Mouse (Mus musculus) embryonic facial prominence, embryonic 12.5 days (tissue): ENCODE measurements around the gene Smurf1. TPM values are rescaled to one million over a fixed set of nuclear protein-coding genes. Genes with fewer than 3 reads are reported as not detected.

ENCODE experiments used
- ATAC-seq: fragments of 200-750 bp; cut with Nextera tagmentation; 2 replicates; pipeline ENCODE4 v1.8.0; 2017; ENCODE audit not compliant: insufficient number of reproducible peaks, insufficient read depth, low FRiP score, low TSS enrichment
- H3K27ac ChIP-seq: fragments of 300-500 bp; sonication (generic); 2 replicates; pipeline ENCODE4 v1.5.1; 2016; ENCODE audit warnings: mild to moderate bottlenecking
- H3K27me3 ChIP-seq: fragments of 300-500 bp; sonication (generic); 2 replicates; pipeline ENCODE4 v1.6.1; 2016; ENCODE audit warnings: mild to moderate bottlenecking, moderate library complexity
- H3K36me3 ChIP-seq: fragments of 300-500 bp; sonication (generic); 2 replicates; pipeline ENCODE4 v1.6.1; 2016; ENCODE audit warnings: mild to moderate bottlenecking
- H3K4me1 ChIP-seq: fragments of 300-500 bp; sonication (generic); 2 replicates; pipeline ENCODE4 v1.6.1; 2016
- H3K4me2 ChIP-seq: fragments of 300-500 bp; sonication (generic); replicated peaks from 2 replicates; pipeline ENCODE4 v1.6.1; 2016; ENCODE audit warnings: mild to moderate bottlenecking, moderate library complexity
- H3K4me3 ChIP-seq: fragments of 300-500 bp; sonication (generic); 2 replicates; pipeline ENCODE4 v1.5.1; 2016; ENCODE audit warnings: mild to moderate bottlenecking
- H3K9ac ChIP-seq: fragments of 300-500 bp; sonication (generic); 2 replicates; pipeline ENCODE4 v1.6.1; 2016; ENCODE audit warnings: mild to moderate bottlenecking, moderate library complexity
- H3K9me3 ChIP-seq: fragments of 300-500 bp; sonication (generic); 2 replicates; pipeline ENCODE4 v1.6.1; 2016; ENCODE audit warnings: mild to moderate bottlenecking, moderate library complexity
- WGBS: fragments of 180-500 bp; shearing (Covaris S2); methylation state at CpG from one replicate; pipeline ENCODE4 v1.1.7; 2016; 5-methylcytosine and 5-hydroxymethylcytosine counted together
- polyA plus RNA-seq: library from polyadenylated mRNA; unstranded; fragments of >200 nt; fragmentation: Nextera tagmentation; extraction: Ambion mirVana; gene quantifications from 2 replicates; pipeline ENCODE4 v1.2.1, GENCODE M21; 2016

Gene Smurf1
- polyA plus RNA-seq, 1 experiment from 2014 or later: 24.9 TPM

- H3K36me3 ChIP-seq: no peaks in the 10 kb centered on the region
- H3K9me3 ChIP-seq: no peaks in the 10 kb centered on the region
- no peak overlapping the region for H3K4me2 ChIP-seq
- H3K4me1 ChIP-seq: peaks cover 21% of the 10 kb centered on the region
- no peak overlapping the region for H3K4me3 ChIP-seq
- H3K27ac ChIP-seq: no peak overlapping the region
- no peaks in the 10 kb centered on the region for H3K27me3 ChIP-seq
- H3K9ac ChIP-seq: no peak overlapping the region
- 85% methylated on average over 5 of the region's 5 CpGs for WGBS
- no peak for ATAC-seq
These were observed 52.3 kb downstream of the Smurf1 start for GRCm38 (mm10) chr5:144913361-144913760.

GRCm38 (mm10) chr5:144912519-144913310 lies 52.9 kb downstream of the Smurf1 start:
- ATAC-seq: no peak
- Histone ChIP-seq H3K9me3 (no peaks in the 10 kb centered on the region), H3K4me3 (no peak overlapping the region), H3K36me3 (no peaks in the 10 kb centered on the region), H3K4me1 (peaks cover 21% of the 10 kb centered on the region), H3K4me2 (no peak overlapping the region), H3K27me3 (no peaks in the 10 kb centered on the region), H3K9ac (no peak overlapping the region), H3K27ac (no peak overlapping the region)
- WGBS: 65% methylated on average over 7 of the region's 7 CpGs

GRCm38 (mm10) chr5:144909521-144909920 lies 56.1 kb downstream of the Smurf1 start:
- Histone ChIP-seq H3K27ac (no peak overlapping the region), H3K36me3 (no peaks in the 10 kb centered on the region), H3K4me1 (peaks cover 18% of the 10 kb centered on the region), H3K9me3 (no peaks in the 10 kb centered on the region), H3K9ac (no peak overlapping the region), H3K4me2 (no peak overlapping the region), H3K4me3 (no peak overlapping the region), H3K27me3 (no peaks in the 10 kb centered on the region)
- WGBS: 77% methylated on average over 4 of the region's 4 CpGs
- no peak for ATAC-seq

DNA sequence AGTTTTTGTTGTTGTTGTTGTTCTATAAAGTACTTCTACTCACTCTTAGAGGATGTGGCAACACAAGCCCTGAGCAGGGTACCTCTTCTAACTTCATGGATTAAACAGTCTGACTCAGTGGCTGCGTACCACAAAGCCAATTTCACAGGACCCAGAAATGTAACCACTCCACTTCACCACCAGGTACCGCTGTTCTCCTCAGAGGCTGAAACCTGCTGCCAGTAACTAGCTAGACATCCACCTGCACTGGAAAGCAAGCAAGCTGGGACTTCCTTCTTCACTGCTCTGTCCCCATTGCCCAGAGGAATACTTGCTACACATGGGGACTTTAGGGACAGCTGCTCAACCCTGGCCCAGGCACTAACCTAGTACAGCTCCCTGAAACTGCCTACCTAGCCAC lies 58.1 kb downstream of the Smurf1 start:
- no peak overlapping the region for H3K4me3 ChIP-seq
- WGBS: 61% methylated on average over 2 of the region's 2 CpGs
- H3K9me3 ChIP-seq: no peaks in the 10 kb centered on the region
- ATAC-seq: no peak
- no peaks in the 10 kb centered on the region for H3K27me3 ChIP-seq
- H3K27ac ChIP-seq: no peak overlapping the region
- H3K36me3 ChIP-seq: no peaks in the 10 kb centered on the region
- H3K4me2 ChIP-seq: no peak overlapping the region
- H3K4me1 ChIP-seq: peaks cover 16% of the 10 kb centered on the region
- H3K9ac ChIP-seq: no peak overlapping the region

DNA sequence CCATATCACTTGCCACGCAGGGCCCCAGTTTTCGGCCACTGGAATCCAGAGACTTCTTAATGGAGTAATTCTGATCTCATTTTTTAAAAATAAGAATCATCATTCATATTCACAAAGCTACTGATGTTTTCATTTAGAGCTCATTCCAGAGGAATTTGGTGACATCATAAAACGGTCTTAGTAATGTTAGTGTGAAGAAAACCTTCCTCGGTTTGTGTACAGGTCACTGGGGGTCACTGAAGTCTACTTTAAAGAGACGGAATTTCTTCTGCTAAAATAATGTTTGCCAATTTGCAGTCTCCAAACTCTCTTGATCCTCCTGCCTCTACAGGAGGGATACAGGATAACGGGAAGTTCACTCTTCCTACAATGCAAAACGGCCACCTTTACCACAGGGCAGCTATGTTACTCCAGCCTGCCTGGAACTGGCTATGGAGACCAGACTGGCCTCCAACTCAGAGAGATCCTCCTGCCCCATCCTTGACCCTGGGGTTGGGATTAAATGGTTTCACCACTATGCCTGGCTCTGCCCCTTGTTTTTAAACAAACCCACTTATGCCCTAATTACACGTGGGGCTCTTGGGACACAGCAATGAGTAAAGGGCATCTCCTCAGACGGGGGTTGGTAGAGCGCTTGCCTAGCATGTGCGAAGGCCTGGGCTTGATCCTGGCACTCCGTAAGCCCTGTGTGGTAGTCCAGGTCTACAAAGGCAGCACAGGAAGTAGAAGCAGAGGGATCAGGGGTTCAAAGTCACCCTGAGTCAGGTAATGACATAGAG lies 61.1 kb downstream of the Smurf1 start:
- H3K36me3 ChIP-seq: peaks cover 16% of the 10 kb centered on the region
- ATAC-seq: no peak
- WGBS: 61% methylated on average over 12 of the region's 12 CpGs

DNA sequence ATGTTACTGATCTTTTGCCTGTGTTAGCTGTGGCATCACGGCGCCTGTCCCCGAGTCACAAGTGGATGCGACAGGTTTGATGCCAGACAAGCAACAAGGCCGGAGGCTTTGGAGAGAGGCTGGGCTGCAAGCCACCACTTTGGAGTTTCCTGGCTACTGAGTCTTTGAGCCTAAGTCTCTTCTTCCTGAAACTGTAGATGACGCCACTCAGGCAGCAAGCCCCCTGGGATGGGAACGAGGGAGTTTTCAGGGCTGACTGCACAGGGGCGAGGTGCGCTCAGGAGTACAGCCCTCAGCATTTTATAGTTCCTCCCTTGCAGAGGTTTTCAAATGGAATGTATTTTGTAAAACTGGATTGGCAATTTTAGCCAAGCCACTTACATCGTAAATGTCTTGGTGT lies 63.9 kb downstream of the Smurf1 start:
- ATAC-seq: no peak
- Histone ChIP-seq H3K4me3 (no peak overlapping the region), H3K9ac (no peak overlapping the region), H3K4me2 (no peak overlapping the region), H3K27ac (0 out of 2 replicates have a peak overlapping the region, but pooled peaks have one; percentile 31), H3K9me3 (no peaks in the 10 kb centered on the region), H3K36me3 (peaks cover 20% of the 10 kb centered on the region), H3K4me1 (peaks cover 24% of the 10 kb centered on the region), H3K27me3 (no peaks in the 10 kb centered on the region)
- 61% methylated on average over 10 of the region's 10 CpGs for WGBS

More for the DNA sequence above, 61.1 kb downstream of the Smurf1 start:
- H3K27me3 ChIP-seq: no peaks in the 10 kb centered on the region
- peaks cover 24% of the 10 kb centered on the region for H3K4me1 ChIP-seq
- no peak overlapping the region for H3K9ac ChIP-seq
- H3K9me3 ChIP-seq: no peaks in the 10 kb centered on the region
- H3K4me2 ChIP-seq: no peak overlapping the region
- no peak overlapping the region for H3K4me3 ChIP-seq
- H3K27ac ChIP-seq: peak overlapping the region; percentile 33; the same call in 1 of the 2 replicates

- H3K27me3 ChIP-seq: no peaks in the 10 kb centered on the region
- peaks cover 24% of the 10 kb centered on the region for H3K4me1 ChIP-seq
- peaks cover 27% of the 10 kb centered on the region for H3K36me3 ChIP-seq
- H3K27ac ChIP-seq: no peak overlapping the region
- H3K9me3 ChIP-seq: no peaks in the 10 kb centered on the region
- ATAC-seq: no peak
- WGBS: 90% methylated on average over 7 of the region's 7 CpGs
- no peak overlapping the region for H3K4me3 ChIP-seq
- H3K9ac ChIP-seq: no peak overlapping the region
- H3K4me2 ChIP-seq: no peak overlapping the region
These were observed 64.6 kb downstream of the Smurf1 start for GRCm38 (mm10) chr5:144901035-144901434.

DNA sequence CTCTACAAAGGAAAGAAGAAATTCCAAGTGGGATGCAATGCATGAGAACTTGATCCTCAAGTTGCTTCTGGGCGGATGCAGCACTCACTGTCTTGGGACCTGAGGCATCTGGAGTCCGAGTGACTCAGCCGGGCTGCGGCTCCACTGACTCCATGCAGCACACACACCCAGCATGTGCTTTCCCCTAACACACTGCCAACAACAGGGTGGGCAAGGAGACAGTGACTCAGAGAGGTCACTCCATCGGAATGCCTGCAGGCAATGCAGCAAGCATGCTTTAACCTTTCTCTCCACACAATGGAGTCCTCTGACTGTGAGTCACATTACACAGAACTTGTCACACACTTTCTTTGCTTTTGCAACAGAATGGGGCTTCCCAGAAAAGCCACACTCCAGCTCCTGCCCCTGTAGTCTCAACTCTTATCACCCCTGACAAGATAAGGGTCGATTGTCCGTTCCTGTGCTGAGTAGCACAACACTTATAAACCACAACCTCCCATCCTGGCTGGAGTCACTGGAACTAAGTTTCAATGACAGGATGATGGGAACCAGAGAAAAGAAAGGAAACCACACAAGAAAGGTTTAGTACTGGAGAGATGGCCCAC lies 67.1 kb downstream of the Smurf1 start:
- Histone ChIP-seq H3K4me2 (no peak overlapping the region), H3K27me3 (no peaks in the 10 kb centered on the region), H3K4me3 (no peak overlapping the region), H3K9ac (no peak overlapping the region), H3K27ac (no peak overlapping the region; the same call in 1 of the 2 replicates), H3K36me3 (peaks cover 49% of the 10 kb centered on the region), H3K4me1 (peaks cover 15% of the 10 kb centered on the region), H3K9me3 (no peaks in the 10 kb centered on the region)
- 22% methylated on average over 7 of the region's 7 CpGs for WGBS
- no peak for ATAC-seq

GRCm38 (mm10) chr5:144897881-144898280 lies 67.8 kb downstream of the Smurf1 start:
- H3K27me3 ChIP-seq: no peaks in the 10 kb centered on the region
- H3K9me3 ChIP-seq: no peaks in the 10 kb centered on the region
- H3K9ac ChIP-seq: no peak overlapping the region
- peaks cover 56% of the 10 kb centered on the region for H3K36me3 ChIP-seq
- WGBS: 56% methylated on average over 7 of the region's 7 CpGs
- no peak overlapping the region for H3K4me2 ChIP-seq
- peaks cover 15% of the 10 kb centered on the region for H3K4me1 ChIP-seq
- ATAC-seq: no peak
- H3K4me3 ChIP-seq: no peak overlapping the region
- no peak overlapping the region for H3K27ac ChIP-seq

- 91% methylated on average over 11 of the region's 11 CpGs for WGBS
- H3K4me2 ChIP-seq: no peak overlapping the region
- peaks cover 91% of the 10 kb centered on the region for H3K36me3 ChIP-seq
- no peaks in the 10 kb centered on the region for H3K27me3 ChIP-seq
- ATAC-seq: no peak
- H3K4me1 ChIP-seq: no peaks in the 10 kb centered on the region
- no peak overlapping the region for H3K9ac ChIP-seq
- H3K9me3 ChIP-seq: no peaks in the 10 kb centered on the region
- H3K27ac ChIP-seq: no peak overlapping the region
- H3K4me3 ChIP-seq: no peak overlapping the region
These were observed 74.4 kb downstream of the Smurf1 start for GRCm38 (mm10) chr5:144891276-144891675.

DNA sequence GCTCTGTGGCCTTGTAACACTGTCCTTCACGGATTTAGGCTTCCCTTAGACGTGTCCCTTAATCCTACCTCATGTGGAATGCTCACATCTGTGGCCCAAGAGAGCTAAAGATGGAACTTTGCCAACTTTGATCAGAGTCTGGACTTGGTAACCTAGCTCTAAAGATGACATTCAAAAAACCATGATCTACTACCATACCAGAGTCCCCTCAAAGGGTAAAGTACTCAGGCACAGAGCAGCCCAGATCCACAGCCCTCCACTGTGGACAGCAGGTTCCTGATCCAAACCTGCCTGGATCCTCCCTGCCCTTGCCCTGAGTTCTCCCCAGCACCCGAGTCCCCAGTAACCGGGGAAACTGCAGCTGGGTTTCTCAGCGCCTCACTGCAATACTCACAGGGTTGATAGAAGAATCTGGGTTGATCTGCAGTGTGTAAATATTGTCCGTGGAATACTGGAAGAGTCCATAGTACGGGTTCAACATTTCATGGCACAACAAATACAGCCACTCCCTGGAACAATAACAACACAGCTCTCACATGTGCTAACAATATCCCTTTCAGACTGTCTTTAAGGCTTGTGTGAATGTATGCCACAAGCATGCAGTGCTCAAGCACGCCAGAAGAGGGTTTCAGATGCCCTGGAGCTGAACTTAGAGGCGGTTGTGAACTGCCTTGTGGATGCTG lies 79.5 kb downstream of the Smurf1 start:
- Histone ChIP-seq H3K4me3 (no peak overlapping the region), H3K36me3 (peaks cover 94% of the 10 kb centered on the region), H3K9ac (no peak overlapping the region), H3K4me1 (no peaks in the 10 kb centered on the region), H3K4me2 (no peak overlapping the region), H3K27me3 (no peaks in the 10 kb centered on the region), H3K9me3 (no peaks in the 10 kb centered on the region), H3K27ac (no peak overlapping the region)
- ATAC-seq: no peak
- 91% methylated on average over 9 of the region's 9 CpGs for WGBS
